Mouse (Mus musculus) cerebellum, postnatal 10 days (tissue): ENCODE data around the gene Ppm1h.
A peak's percentile ranks its signal among the peaks of the same experiment; 100 is the strongest.

Experiments
- DNase-seq, 2 experiments: peaks; one replicate each; pipeline ENCODE4 v3.0.0; 2021; ENCODE audit warnings: mixed read lengths in 2 of 2

The Ppm1h gene

GRCm38 (mm10) chr10:122747151-122747925, 68.8 kb downstream of the Ppm1h start:
- no peak for DNase-seq

GRCm38 (mm10) chr10:122748361-122748951, 69.9 kb downstream of the Ppm1h start:
- peak; percentile 97 to 98 for DNase-seq

- no peak for DNase-seq
Observed at GRCm38 (mm10) chr10:122749071-122749470, 70.5 kb downstream of the Ppm1h start.

GRCm38 (mm10) chr10:122749876-122750275, 71.3 kb downstream of the Ppm1h start:
- peak; percentile 76 to 81 for DNase-seq

- no peak for DNase-seq
Observed at GRCm38 (mm10) chr10:122752950-122753923, 74.7 kb downstream of the Ppm1h start.

- no peak for DNase-seq
Observed at GRCm38 (mm10) chr10:122753924-122754307, 75.4 kb downstream of the Ppm1h start.

- no peak for DNase-seq
Observed at GRCm38 (mm10) chr10:122754967-122755366, 76.4 kb downstream of the Ppm1h start.

GRCm38 (mm10) chr10:122756879-122757530, 78.4 kb downstream of the Ppm1h start:
- DNase-seq, result no peak

GRCm38 (mm10) chr10:122757727-122758126, 79.2 kb downstream of the Ppm1h start:
- DNase-seq, result no peak

- DNase-seq, result no peak
Observed at GRCm38 (mm10) chr10:122758346-122758745, 79.8 kb downstream of the Ppm1h start.

GRCm38 (mm10) chr10:122759729-122760128, 81.2 kb downstream of the Ppm1h start:
- DNase-seq, result no peak

GRCm38 (mm10) chr10:122760469-122761307, 82.1 kb downstream of the Ppm1h start:
- no peak for DNase-seq

- DNase-seq, result no peak
Observed at GRCm38 (mm10) chr10:122762772-122763511, 84.4 kb downstream of the Ppm1h start.

GRCm38 (mm10) chr10:122763596-122763995, 85.0 kb downstream of the Ppm1h start:
- DNase-seq, result no peak

- DNase-seq, result no peak
Observed at GRCm38 (mm10) chr10:122764653-122765052, 86.1 kb downstream of the Ppm1h start.

- DNase-seq, result no peak
Observed at GRCm38 (mm10) chr10:122765521-122765920, 87.0 kb downstream of the Ppm1h start.

- no peak for DNase-seq
Observed at GRCm38 (mm10) chr10:122765992-122766391, 87.4 kb downstream of the Ppm1h start.

- no peak for DNase-seq
Observed at GRCm38 (mm10) chr10:122768204-122768892, 89.8 kb downstream of the Ppm1h start.

- DNase-seq, result no peak
Observed at GRCm38 (mm10) chr10:122768893-122769341, 90.4 kb downstream of the Ppm1h start.

GRCm38 (mm10) chr10:122770337-122770736, 91.8 kb downstream of the Ppm1h start:
- DNase-seq, result no peak
